ENCODE assay signal across 16 mouse cellular contexts in genomic region chr5:137103969-137104368, GRCm38 (mm10). TPM values are rescaled to one million over a fixed set of nuclear protein-coding genes. Genes with fewer than 3 reads are reported as not detected.
A peak's percentile ranks its signal among the peaks of the same experiment; 100 is the strongest.
DNase-seq lines count a peak whose midpoint lies in the region; ATAC-seq and TF ChIP-seq lines count a peak whose summit lies in the region.
"Had no signal": no experiment of that assay in that cellular context is flagged by ENCODE, and none has a peak within 500 bp of the region (broad histone marks: within the 10 kb centered on the region; RNA-seq: fewer than 3 reads in every experiment).

No protein-coding gene starts in this region.

- no peak overlapping the region for H3K9ac ChIP-seq in forebrain, embryonic 13.5 days
- no peak overlapping the region for H3K9ac ChIP-seq in kidney, embryonic 15.5 days
- H3K9ac ChIP-seq: limb, embryonic 13.5 days; neural tube, embryonic 13.5 days had no signal

- H3K4me3 ChIP-seq in forebrain, embryonic 10.5 days = no peak overlapping the region
- no peak overlapping the region for H3K4me3 ChIP-seq in forebrain, embryonic 13.5 days
- peak overlapping the region; percentile 88 for H3K4me3 ChIP-seq in megakaryocyte, embryonic 14.5 days (replicated peaks)
- no peak overlapping the region for H3K4me3 ChIP-seq in embryonic fibroblast, embryonic 13.5 days (ENCODE audit: insufficient read depth, low read length)
- H3K4me3 ChIP-seq in myocyte = no peak overlapping the region
- no peak overlapping the region for H3K4me3 ChIP-seq in kidney, embryonic 15.5 days (replicated peaks)
- H3K4me3 ChIP-seq: limb, embryonic 13.5 days; neural tube, embryonic 13.5 days had no signal

- H3K79me2 ChIP-seq in myocyte (ENCODE audit: control insufficient read depth, insufficient read depth) = no peaks in the 10 kb centered on the region

- WGBS in forebrain, embryonic 10.5 days = 86% methylated on average over 2 of the region's 2 CpGs
- whole genome bisulfite sequencing in forebrain, embryonic 13.5 days = 90% methylated on average over 2 of the region's 2 CpGs
- 88% methylated on average over 2 of the region's 2 CpGs for WGBS in kidney, embryonic 15.5 days

- no peaks in the 10 kb centered on the region for H3K9me3 ChIP-seq in forebrain, embryonic 10.5 days
- H3K9me3 ChIP-seq in forebrain, embryonic 13.5 days (replicated peaks) = no peaks in the 10 kb centered on the region
- H3K9me3 ChIP-seq in megakaryocyte, embryonic 14.5 days = 0 out of 2 replicates have a peak, but pooled peaks cover 2% of the 10 kb centered on the region
- no peaks in the 10 kb centered on the region for H3K9me3 ChIP-seq in kidney, embryonic 15.5 days (replicated peaks)
- H3K9me3 ChIP-seq: limb, embryonic 13.5 days; neural tube, embryonic 13.5 days had no signal

- H3K27me3 ChIP-seq in forebrain, embryonic 10.5 days (ENCODE audit: poor library complexity, severe bottlenecking) = no peaks in the 10 kb centered on the region
- H3K27me3 ChIP-seq in forebrain, embryonic 13.5 days = no peaks in the 10 kb centered on the region
- no peaks in the 10 kb centered on the region for H3K27me3 ChIP-seq in megakaryocyte, embryonic 14.5 days (replicated peaks)
- no peaks in the 10 kb centered on the region for H3K27me3 ChIP-seq in myocyte (ENCODE audit: control insufficient read depth, insufficient read depth, insufficient read length)
- H3K27me3 ChIP-seq in kidney, embryonic 15.5 days = 0 out of 2 replicates have a peak, but pooled peaks cover 3% of the 10 kb centered on the region
- H3K27me3 ChIP-seq: limb, embryonic 13.5 days; neural tube, embryonic 13.5 days had no signal

- ATAC-seq in forebrain, embryonic 13.5 days = no peak
- no peak for ATAC-seq in megakaryocyte, adult 5-6 weeks (ENCODE audit: poor library complexity, severe bottlenecking)
- no peak for ATAC-seq in kidney, embryonic 15.5 days (replicated peaks; ENCODE audit: low FRiP score)

- DNase-seq in forebrain, embryonic 10.5 days (ENCODE audit: extremely low spot score, low spot score) = no peak
- no peak for DNase-seq in thymus, postnatal 0 days (ENCODE audit: low spot score)
- DNase-seq: kidney, adult 11 months; layer of hippocampus, adult 9-11 months; right cerebral cortex, postnatal 4 days had no signal

- no peak overlapping the region for H3K4me2 ChIP-seq in forebrain, embryonic 13.5 days
- H3K4me2 ChIP-seq in myocyte (ENCODE audit: low read depth) = peak overlapping the region; percentile 88
- H3K4me2 ChIP-seq in kidney, embryonic 15.5 days = no peak overlapping the region
- H3K4me2 ChIP-seq: limb, embryonic 13.5 days; neural tube, embryonic 13.5 days had no signal

- TF ChIP-seq CTCF in embryonic fibroblast, embryonic 13.5 days (IDR thresholded peaks at IDR 0.05; ENCODE audit: borderline replicate concordance, insufficient read depth, low read length) = no peak

- H3K4me1 ChIP-seq in forebrain, embryonic 10.5 days = peaks cover 11% of the 10 kb centered on the region
- peaks cover 10% of the 10 kb centered on the region; the same call in 1 of the 2 replicates for H3K4me1 ChIP-seq in forebrain, embryonic 13.5 days
- peaks cover 86% of the 10 kb centered on the region for H3K4me1 ChIP-seq in megakaryocyte, embryonic 14.5 days
- peaks cover 24% of the 10 kb centered on the region for H3K4me1 ChIP-seq in embryonic fibroblast, embryonic 13.5 days (ENCODE audit: control insufficient read depth, insufficient read depth, low read length)
- H3K4me1 ChIP-seq in kidney, embryonic 15.5 days = peaks cover 10% of the 10 kb centered on the region; the same call in 1 of the 2 replicates
- H3K4me1 ChIP-seq: limb, embryonic 13.5 days; neural tube, embryonic 13.5 days had no signal

- H3ac ChIP-seq in myocyte (ENCODE audit: control insufficient read depth, insufficient read length) = no peak overlapping the region

- peak overlapping the region; percentile 48 for H3K27ac ChIP-seq in forebrain, embryonic 10.5 days
- H3K27ac ChIP-seq in forebrain, embryonic 13.5 days = no peak overlapping the region
- H3K27ac ChIP-seq in embryonic fibroblast, embryonic 13.5 days (ENCODE audit: insufficient read depth, low read length) = peak overlapping the region; percentile 98
- H3K27ac ChIP-seq in kidney, embryonic 15.5 days = no peak overlapping the region
- H3K27ac ChIP-seq: limb, embryonic 13.5 days; neural tube, embryonic 13.5 days had no signal

- no peaks in the 10 kb centered on the region for H3K36me3 ChIP-seq in forebrain, embryonic 10.5 days (replicated peaks)
- no peaks in the 10 kb centered on the region for H3K36me3 ChIP-seq in forebrain, embryonic 13.5 days (ENCODE audit: poor library complexity, severe bottlenecking)
- H3K36me3 ChIP-seq in megakaryocyte, embryonic 14.5 days (replicated peaks; ENCODE audit: low read length) = peaks cover 31% of the 10 kb centered on the region
- H3K36me3 ChIP-seq in myocyte (ENCODE audit: control insufficient read depth, insufficient read depth) = no peaks in the 10 kb centered on the region
- no peaks in the 10 kb centered on the region for H3K36me3 ChIP-seq in kidney, embryonic 15.5 days
- H3K36me3 ChIP-seq: limb, embryonic 13.5 days; neural tube, embryonic 13.5 days had no signal

- TF ChIP-seq POLR2A in embryonic fibroblast, embryonic 13.5 days (IDR thresholded peaks at IDR 0.05; ENCODE audit: low read depth, low read length) = no peak
- TF ChIP-seq POLR2A in myocyte (IDR thresholded peaks at IDR 0.05; ENCODE audit: insufficient read length, low read depth) = no peak

TF ChIP-seq in myocyte, 11 proteins besides CTCF, POLR2A, EP300 and RAD21 (continues in another document):
- TF ChIP-seq POLR2AphosphoS2 (IDR thresholded peaks at IDR 0.05; ENCODE audit: insufficient read length, low read depth) (no peak), TCF3 (IDR thresholded peaks at IDR 0.05; ENCODE audit: insufficient read length, low read depth) (no peak), TCF12 (IDR thresholded peaks at IDR 0.05; ENCODE audit: insufficient read depth, poor library complexity, severe bottlenecking) (no peak), USF1 (IDR thresholded peaks at IDR 0.05; ENCODE audit: low read depth) (no peak), REST (IDR thresholded peaks at IDR 0.05; ENCODE audit: insufficient read depth, insufficient read length) (no peak), E2F4 (IDR thresholded peaks at IDR 0.05; ENCODE audit: insufficient read depth) (no peak), MYOD1 (IDR thresholded peaks at IDR 0.05; ENCODE audit: control insufficient read depth in 1 of 3, insufficient read length in 2 of 3, low read depth in 2 of 3) (no peak), MAX (IDR thresholded peaks at IDR 0.05; ENCODE audit: low read depth) (no peak)

RNA-seq across cellular contexts. Expression of gene Trim56, which starts 12.0 kb away (rescaled TPM):
- 4.6 and 5.0 TPM in 2 replicates for polyA plus RNA-seq in forebrain, embryonic 10.5 days (2016; fragmentation: Nextera tagmentation; extraction: Ambion mirVana)
- polyA plus RNA-seq in forebrain, embryonic 13.5 days (2015; fragmentation: Nextera tagmentation; extraction: Ambion mirVana) = 3.6 and 4.4 TPM in 2 replicates
- polyA plus RNA-seq in megakaryocyte, embryonic 14.5 days (2012; ENCODE audit: insufficient read depth, low replicate concordance) = 2.1 and 3.8 TPM in 2 replicates
- total RNA-seq in megakaryocyte, adult 5-6 weeks (2015) = 12.4 and 13.5 TPM in 2 replicates
- 28.7 and 32.4 TPM in 2 replicates for total RNA-seq in megakaryocyte, adult 5-6 weeks (2017)
- 20.2 and 23.4 TPM in 2 replicates for polyA plus RNA-seq in embryonic fibroblast, embryonic 13.5 days (2011; ENCODE audit: insufficient read length, low read depth, missing spikeins)
- 5.9 TPM for polyA plus RNA-seq in myocyte (2012; fragmentation: generic; extraction: Trizol)
- 13.0 and 18.0 TPM in 2 replicates for polyA plus RNA-seq in thymus, postnatal 0 days (2015; fragmentation: Nextera tagmentation; extraction: Ambion mirVana)
- 7.9 and 9.0 TPM in 2 replicates for polyA plus RNA-seq in kidney, embryonic 15.5 days (2015; fragmentation: Nextera tagmentation; extraction: Ambion mirVana)

RNA-seq across cellular contexts. Expression of gene Serpine1, which starts 31.9 kb away (rescaled TPM):
- 0.10 and 0.17 TPM in 2 replicates for polyA plus RNA-seq in forebrain, embryonic 10.5 days (2016; fragmentation: Nextera tagmentation; extraction: Ambion mirVana)
- 0.14 and 0.21 TPM in 2 replicates for polyA plus RNA-seq in forebrain, embryonic 13.5 days (2015; fragmentation: Nextera tagmentation; extraction: Ambion mirVana)
- polyA plus RNA-seq in megakaryocyte, embryonic 14.5 days (2012; ENCODE audit: insufficient read depth, low replicate concordance) = 0.17 TPM in 1 of 2 replicates, not detected in the other
- not detected in 2 replicates for total RNA-seq in megakaryocyte, adult 5-6 weeks (2015)
- total RNA-seq in megakaryocyte, adult 5-6 weeks (2017) = not detected in 2 replicates
- polyA plus RNA-seq in embryonic fibroblast, embryonic 13.5 days (2011; ENCODE audit: insufficient read length, low read depth, missing spikeins) = 646 and 1,921 TPM in 2 replicates
- 17.6 TPM for polyA plus RNA-seq in myocyte (2012; fragmentation: generic; extraction: Trizol)
- 0.05 and 0.12 TPM in 2 replicates for polyA plus RNA-seq in thymus, postnatal 0 days (2015; fragmentation: Nextera tagmentation; extraction: Ambion mirVana)
- 0.45 and 0.48 TPM in 2 replicates for polyA plus RNA-seq in kidney, embryonic 15.5 days (2015; fragmentation: Nextera tagmentation; extraction: Ambion mirVana)
- total RNA-seq: hematopoietic stem cell, adult 5-6 weeks had no signal

RNA-seq across cellular contexts. Expression of gene Muc3, which starts 45.2 kb away (rescaled TPM):
- not detected in 2 replicates for polyA plus RNA-seq in forebrain, embryonic 10.5 days (2016; fragmentation: Nextera tagmentation; extraction: Ambion mirVana)
- polyA plus RNA-seq in forebrain, embryonic 13.5 days (2015; fragmentation: Nextera tagmentation; extraction: Ambion mirVana) = not detected in 2 replicates
- polyA plus RNA-seq in megakaryocyte, embryonic 14.5 days (2012; ENCODE audit: insufficient read depth, low replicate concordance) = not detected in 2 replicates
- not detected in 2 replicates for total RNA-seq in megakaryocyte, adult 5-6 weeks (2015)
- not detected in 2 replicates for total RNA-seq in megakaryocyte, adult 5-6 weeks (2017)
- polyA plus RNA-seq in embryonic fibroblast, embryonic 13.5 days (2011; ENCODE audit: insufficient read length, low read depth, missing spikeins) = not detected in 2 replicates
- polyA plus RNA-seq in myocyte (2012; fragmentation: generic; extraction: Trizol) = not detected
- 0.36 and 0.46 TPM in 2 replicates for polyA plus RNA-seq in thymus, postnatal 0 days (2015; fragmentation: Nextera tagmentation; extraction: Ambion mirVana)
- 0.09 TPM in 1 of 2 replicates, not detected in the other for polyA plus RNA-seq in kidney, embryonic 15.5 days (2015; fragmentation: Nextera tagmentation; extraction: Ambion mirVana)
- total RNA-seq: gastrocnemius, adult 8-10 months had no signal
- polyA plus RNA-seq: cortical plate, adult 2 months; limb, embryonic 13.5 days; neural tube, embryonic 13.5 days had no signal

RNA-seq across cellular contexts. Expression of gene Ap1s1, which starts 58.0 kb away (rescaled TPM):
- polyA plus RNA-seq in forebrain, embryonic 10.5 days (2016; fragmentation: Nextera tagmentation; extraction: Ambion mirVana) = 195 and 198 TPM in 2 replicates
- polyA plus RNA-seq in forebrain, embryonic 13.5 days (2015; fragmentation: Nextera tagmentation; extraction: Ambion mirVana) = 252 and 260 TPM in 2 replicates
- polyA plus RNA-seq in megakaryocyte, embryonic 14.5 days (2012; ENCODE audit: insufficient read depth, low replicate concordance) = 253 and 284 TPM in 2 replicates
- total RNA-seq in megakaryocyte, adult 5-6 weeks (2015) = 19.1 and 19.6 TPM in 2 replicates
- 43.3 and 47.2 TPM in 2 replicates for total RNA-seq in megakaryocyte, adult 5-6 weeks (2017)
- polyA plus RNA-seq in embryonic fibroblast, embryonic 13.5 days (2011; ENCODE audit: insufficient read length, low read depth, missing spikeins) = 149 and 166 TPM in 2 replicates
- polyA plus RNA-seq in myocyte (2012; fragmentation: generic; extraction: Trizol) = 172 TPM
- 135 and 145 TPM in 2 replicates for polyA plus RNA-seq in thymus, postnatal 0 days (2015; fragmentation: Nextera tagmentation; extraction: Ambion mirVana)
- 181 and 194 TPM in 2 replicates for polyA plus RNA-seq in kidney, embryonic 15.5 days (2015; fragmentation: Nextera tagmentation; extraction: Ambion mirVana)

Comparison
In these comparisons a context has a peak if more than half of its experiments do, and no peak if none do; other contexts are left out.
1. H3K27ac ChIP-seq: peak in forebrain, embryonic 10.5 days (single experiment) and embryonic fibroblast, embryonic 13.5 days (single experiment); none in forebrain, embryonic 13.5 days (single experiment) and kidney, embryonic 15.5 days (single experiment).
2. RNA of gene Serpine1, which starts 31.9 kb away (polyA plus RNA-seq): 646 to 1,921 TPM in embryonic fibroblast, embryonic 13.5 days; 17.6 TPM in myocyte (single experiment), 0.45 to 0.48 TPM in kidney, embryonic 15.5 days, 0.17 TPM in megakaryocyte, embryonic 14.5 days, 0.14 to 0.21 TPM in forebrain, embryonic 13.5 days, 0.10 to 0.17 TPM in forebrain, embryonic 10.5 days and 0.05 to 0.12 TPM in thymus, postnatal 0 days; every median in the first group is over 10 times any median in the second.